Mouse (Mus musculus): ENCODE measurements around the gene Fosb. TPM values are rescaled to one million over a fixed set of nuclear protein-coding genes. Genes with fewer than 3 reads are reported as not detected.

Gene Fosb
- polyA plus RNA-seq, 1 experiment from 2014 or later = 0.20 TPM

DNA sequence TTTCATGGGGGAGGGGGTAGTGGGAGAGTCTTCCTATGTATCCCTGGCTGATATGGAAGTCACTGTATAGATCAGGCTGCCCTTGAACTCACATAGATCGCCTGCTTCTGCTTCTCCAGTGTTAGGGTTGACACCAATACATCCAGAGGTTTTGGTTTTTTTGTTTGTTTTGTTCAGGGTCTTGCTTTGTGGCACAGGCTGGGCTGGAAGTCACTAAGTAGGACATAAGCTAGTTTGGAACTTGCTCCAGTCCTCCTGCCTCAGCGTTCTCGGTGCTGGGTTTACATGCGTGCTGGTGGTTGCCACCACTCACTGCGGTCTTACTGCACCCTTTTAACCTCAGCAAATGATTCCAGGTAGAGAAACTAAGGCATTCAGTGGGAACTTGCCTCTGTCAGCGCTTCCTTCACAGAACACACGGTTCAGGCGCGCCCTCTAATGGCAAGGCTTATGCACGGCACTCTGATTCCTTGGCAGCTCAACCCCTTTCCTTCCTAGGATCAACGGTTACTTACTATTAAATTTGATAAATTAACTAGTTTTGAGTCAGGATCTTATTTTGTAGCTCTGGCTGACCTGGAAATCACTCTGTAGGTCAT, 33.5 kb upstream of the Fosb start:
- Histone ChIP-seq H3K27me3 (0 out of 2 replicates have a peak, but pooled peaks cover 2% of the 10 kb centered on the region), H3K9me3 (replicated peaks) (no peaks in the 10 kb centered on the region), H3K4me1 (replicated peaks) (peaks cover 55% of the 10 kb centered on the region), H3K9ac (0 out of 2 replicates have a peak overlapping the region, but pooled peaks have one; percentile 16), H3K4me2 (peak overlapping the region; percentile 86), H3K4me3 (0 out of 2 replicates have a peak overlapping the region, but pooled peaks have one; percentile 8), H3K27ac (peak overlapping the region; percentile 40; the same call in 1 of the 2 replicates), H3K36me3 (peaks cover 4% of the 10 kb centered on the region)
- ATAC-seq (replicated peaks; ENCODE audit: insufficient number of reproducible peaks, insufficient read depth, low FRiP score, low read depth) = no peak
- under 1% methylated on average over 11 of the region's 11 CpGs for WGBS

DNA sequence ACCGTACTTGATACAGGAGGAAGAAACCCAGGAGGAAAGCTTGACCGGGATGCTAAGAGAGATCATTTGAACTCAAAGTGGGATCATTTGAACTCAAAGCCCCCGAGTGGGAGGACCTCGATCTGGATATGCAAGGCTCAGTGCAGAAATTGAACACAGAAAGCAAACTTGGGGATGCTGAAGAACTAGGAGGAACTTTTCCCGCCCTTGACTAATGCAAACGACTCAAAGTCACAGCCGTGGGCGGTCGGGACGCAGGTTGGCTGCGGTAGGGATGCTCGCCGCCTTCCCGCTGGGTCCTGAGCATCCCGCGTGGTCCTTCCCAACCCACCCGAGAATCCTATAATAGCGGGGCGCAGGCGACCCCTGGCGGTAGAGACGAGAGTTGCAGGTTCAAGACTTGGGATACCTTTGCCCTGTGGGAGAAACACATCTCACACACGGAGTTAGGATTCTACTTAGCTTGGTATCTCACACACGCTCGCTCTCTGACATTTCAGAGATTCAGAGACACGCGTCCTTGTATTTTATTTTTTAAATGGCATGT, 32.7 kb upstream of the Fosb start:
- peak; percentile 17; the same call in 1 of the 2 replicates for ATAC-seq (replicated peaks; ENCODE audit: insufficient number of reproducible peaks, insufficient read depth, low FRiP score, low read depth)
- Histone ChIP-seq H3K36me3 (peaks cover 4% of the 10 kb centered on the region; the same call in 1 of the 2 replicates), H3K4me2 (peak overlapping the region; percentile 86), H3K4me3 (peak overlapping the region; percentile 53), H3K9me3 (replicated peaks) (no peaks in the 10 kb centered on the region), H3K9ac (peak overlapping the region; percentile 66), H3K4me1 (replicated peaks) (peaks cover 62% of the 10 kb centered on the region), H3K27ac (peak overlapping the region; percentile 97), H3K27me3 (0 out of 2 replicates have a peak, but pooled peaks cover 2% of the 10 kb centered on the region)
- WGBS = under 1% methylated on average over 27 of the region's 27 CpGs

DNA sequence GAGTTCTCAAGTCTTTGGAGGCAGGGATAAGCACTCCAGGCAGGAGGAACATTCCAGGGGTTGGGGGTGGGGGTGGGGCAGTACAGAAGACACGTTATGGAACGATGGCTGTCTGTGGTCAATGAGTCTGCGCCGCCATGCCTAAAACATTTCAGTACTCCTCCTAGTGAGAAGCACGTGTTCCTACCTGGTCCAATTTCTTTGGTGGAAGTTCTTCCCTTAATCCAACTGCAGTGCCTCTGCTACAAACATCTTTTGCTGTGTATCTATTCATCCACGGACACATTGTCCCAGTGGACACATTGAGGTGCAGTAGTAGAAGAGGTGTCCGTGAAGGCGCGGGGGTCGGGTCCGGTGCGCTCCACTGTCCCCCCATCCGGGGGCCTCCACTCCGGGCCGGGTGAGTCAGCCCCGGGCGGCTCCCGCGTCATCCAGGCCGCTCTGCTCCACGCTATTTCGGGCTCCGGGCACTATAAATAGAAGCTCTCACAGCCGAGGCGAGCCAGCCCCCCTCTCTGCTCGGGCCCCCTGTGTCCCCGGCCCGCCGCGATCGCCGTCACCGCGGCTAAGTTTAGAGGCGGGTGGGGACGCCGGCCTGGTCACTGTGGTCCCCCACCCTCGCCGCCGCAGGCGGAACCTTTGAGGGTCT, 32.0 kb upstream of the Fosb start:
- H3K4me1 ChIP-seq (replicated peaks) = peaks cover 68% of the 10 kb centered on the region
- peak overlapping the region; percentile 97 for H3K27ac ChIP-seq
- H3K9ac ChIP-seq = peak overlapping the region; percentile 66
- H3K4me3 ChIP-seq = peak overlapping the region; percentile 53
- no peaks in the 10 kb centered on the region for H3K9me3 ChIP-seq (replicated peaks)
- H3K36me3 ChIP-seq = peaks cover 1% of the 10 kb centered on the region; the same call in 1 of the 2 replicates
- peak; percentile 83 for ATAC-seq (replicated peaks; ENCODE audit: insufficient number of reproducible peaks, insufficient read depth, low FRiP score, low read depth)
- WGBS = under 1% methylated on average over 41 of the region's 41 CpGs
- 0 out of 2 replicates have a peak, but pooled peaks cover 2% of the 10 kb centered on the region for H3K27me3 ChIP-seq
- peak overlapping the region; percentile 86 for H3K4me2 ChIP-seq

GRCm38 (mm10) chr7:19341250-19341649, 31.4 kb upstream of the Fosb start:
- no peaks in the 10 kb centered on the region for H3K9me3 ChIP-seq (replicated peaks)
- H3K27ac ChIP-seq = peak overlapping the region; percentile 97
- H3K4me3 ChIP-seq = peak overlapping the region; percentile 53
- no peaks in the 10 kb centered on the region for H3K36me3 ChIP-seq
- 18% methylated on average over 10 of the region's 10 CpGs for WGBS
- peak overlapping the region; percentile 66 for H3K9ac ChIP-seq
- H3K27me3 ChIP-seq = 0 out of 2 replicates have a peak, but pooled peaks cover 2% of the 10 kb centered on the region
- ATAC-seq (replicated peaks; ENCODE audit: insufficient number of reproducible peaks, insufficient read depth, low FRiP score, low read depth) = no peak
- peak overlapping the region; percentile 86 for H3K4me2 ChIP-seq
- peaks cover 72% of the 10 kb centered on the region for H3K4me1 ChIP-seq (replicated peaks)

DNA sequence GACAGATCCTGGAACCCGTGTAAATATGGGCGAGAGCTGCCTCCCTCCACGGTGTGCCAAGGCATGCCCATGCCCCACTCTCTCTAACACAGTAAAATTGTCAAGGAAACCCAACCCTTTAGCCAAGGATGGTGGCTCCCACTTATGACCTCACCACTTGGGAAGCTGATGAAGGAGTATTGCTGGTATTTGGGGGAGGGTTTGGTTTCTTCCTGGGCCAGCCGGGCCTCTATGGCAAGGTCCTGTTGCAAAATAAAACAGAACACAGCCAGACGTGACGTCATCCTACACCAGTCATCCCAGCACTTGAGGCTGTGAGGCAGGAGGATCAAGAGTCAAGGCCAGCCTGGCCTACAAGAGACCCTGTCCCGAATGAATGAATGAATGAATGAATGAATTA, 28.7 kb upstream of the Fosb start:
- WGBS = 51% methylated on average over 7 of the region's 7 CpGs
- Histone ChIP-seq H3K9me3 (replicated peaks) (no peaks in the 10 kb centered on the region), H3K4me3 (no peak overlapping the region), H3K27ac (peak overlapping the region; percentile 17; the same call in 1 of the 2 replicates), H3K9ac (no peak overlapping the region), H3K27me3 (0 out of 2 replicates have a peak, but pooled peaks cover 2% of the 10 kb centered on the region), H3K4me2 (no peak overlapping the region), H3K4me1 (replicated peaks) (peaks cover 65% of the 10 kb centered on the region), H3K36me3 (no peaks in the 10 kb centered on the region)
- no peak for ATAC-seq (replicated peaks; ENCODE audit: insufficient number of reproducible peaks, insufficient read depth, low FRiP score, low read depth)

- H3K9ac ChIP-seq = no peak overlapping the region
- no peaks in the 10 kb centered on the region for H3K9me3 ChIP-seq (replicated peaks)
- H3K4me1 ChIP-seq (replicated peaks) = peaks cover 60% of the 10 kb centered on the region
- peak overlapping the region; percentile 17; the same call in 1 of the 2 replicates for H3K27ac ChIP-seq
- no peaks in the 10 kb centered on the region for H3K36me3 ChIP-seq
- ATAC-seq (replicated peaks; ENCODE audit: insufficient number of reproducible peaks, insufficient read depth, low FRiP score, low read depth) = no peak
- H3K4me2 ChIP-seq = no peak overlapping the region
- no peak overlapping the region for H3K4me3 ChIP-seq
- 0 out of 2 replicates have a peak, but pooled peaks cover 2% of the 10 kb centered on the region for H3K27me3 ChIP-seq
- WGBS = 51% methylated on average over 2 of the region's 2 CpGs
These were observed 28.2 kb upstream of the Fosb start for GRCm38 (mm10) chr7:19338060-19338459.

- peak overlapping the region; percentile 6 for H3K27ac ChIP-seq
- H3K4me3 ChIP-seq = no peak overlapping the region
- peaks cover 55% of the 10 kb centered on the region for H3K4me1 ChIP-seq (replicated peaks)
- no peak overlapping the region for H3K9ac ChIP-seq
- WGBS = 60% methylated on average over 10 of the region's 10 CpGs
- no peaks in the 10 kb centered on the region for H3K9me3 ChIP-seq (replicated peaks)
- H3K4me2 ChIP-seq = no peak overlapping the region
- H3K27me3 ChIP-seq = 0 out of 2 replicates have a peak, but pooled peaks cover 2% of the 10 kb centered on the region
- ATAC-seq (replicated peaks; ENCODE audit: insufficient number of reproducible peaks, insufficient read depth, low FRiP score, low read depth) = no peak
- no peaks in the 10 kb centered on the region for H3K36me3 ChIP-seq
These were observed 27.3 kb upstream of the Fosb start for GRCm38 (mm10) chr7:19337122-19337521.

DNA sequence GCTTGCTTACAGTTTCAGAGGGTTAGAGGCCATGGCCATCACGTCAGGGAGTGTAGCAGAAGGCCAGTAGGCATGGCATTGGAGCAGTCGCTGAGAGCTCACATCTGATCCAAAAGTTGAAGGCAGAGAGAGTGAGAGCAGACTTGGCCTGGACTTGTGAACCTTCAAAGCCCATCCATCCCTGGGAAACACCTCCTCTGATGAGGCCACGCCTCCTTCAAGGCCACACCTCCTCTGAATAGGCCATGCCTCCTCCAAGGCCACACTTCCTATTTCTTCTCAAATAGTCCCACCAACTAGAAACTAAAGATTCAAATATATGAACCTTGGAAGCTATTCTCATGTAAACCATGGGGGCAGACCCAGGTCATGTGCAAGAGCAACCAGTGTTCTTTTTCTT, 25.7 kb upstream of the Fosb start:
- Histone ChIP-seq H3K4me1 (replicated peaks) (peaks cover 43% of the 10 kb centered on the region), H3K27me3 (no peaks in the 10 kb centered on the region), H3K9ac (no peak overlapping the region), H3K36me3 (no peaks in the 10 kb centered on the region), H3K4me2 (no peak overlapping the region), H3K27ac (no peak overlapping the region), H3K4me3 (no peak overlapping the region), H3K9me3 (replicated peaks) (no peaks in the 10 kb centered on the region)
- WGBS = 53% methylated on average over 3 of the region's 3 CpGs
- no peak for ATAC-seq (replicated peaks; ENCODE audit: insufficient number of reproducible peaks, insufficient read depth, low FRiP score, low read depth)

- Histone ChIP-seq H3K27me3 (no peaks in the 10 kb centered on the region), H3K27ac (peak overlapping the region; percentile 91), H3K36me3 (no peaks in the 10 kb centered on the region), H3K4me3 (peak overlapping the region; percentile 71), H3K4me2 (peak overlapping the region; percentile 83), H3K9ac (peak overlapping the region; percentile 78), H3K4me1 (replicated peaks) (peaks cover 34% of the 10 kb centered on the region), H3K9me3 (replicated peaks) (no peaks in the 10 kb centered on the region)
- under 1% methylated on average over 52 of the region's 52 CpGs for WGBS
- ATAC-seq (replicated peaks; ENCODE audit: insufficient number of reproducible peaks, insufficient read depth, low FRiP score, low read depth) = peak; percentile 85
These were observed 23.0 kb upstream of the Fosb start for GRCm38 (mm10) chr7:19332709-19333352.

GRCm38 (mm10) chr7:19331910-19332309, 22.1 kb upstream of the Fosb start:
- no peaks in the 10 kb centered on the region for H3K9me3 ChIP-seq (replicated peaks)
- WGBS = 68% methylated on average over 2 of the region's 2 CpGs
- H3K4me2 ChIP-seq = peak overlapping the region; percentile 83
- H3K9ac ChIP-seq = no peak overlapping the region
- ATAC-seq (replicated peaks; ENCODE audit: insufficient number of reproducible peaks, insufficient read depth, low FRiP score, low read depth) = no peak
- H3K27ac ChIP-seq = peak overlapping the region; percentile 91; the same call in 1 of the 2 replicates
- 0 out of 2 replicates have a peak overlapping the region, but pooled peaks have one; percentile 71 for H3K4me3 ChIP-seq
- no peaks in the 10 kb centered on the region for H3K27me3 ChIP-seq
- no peaks in the 10 kb centered on the region for H3K36me3 ChIP-seq
- H3K4me1 ChIP-seq (replicated peaks) = peaks cover 34% of the 10 kb centered on the region

GRCm38 (mm10) chr7:19328425-19328824, 18.6 kb upstream of the Fosb start:
- H3K36me3 ChIP-seq = no peaks in the 10 kb centered on the region
- no peak overlapping the region for H3K4me3 ChIP-seq
- peaks cover 28% of the 10 kb centered on the region for H3K4me1 ChIP-seq (replicated peaks)
- H3K9ac ChIP-seq = no peak overlapping the region
- no peak overlapping the region for H3K4me2 ChIP-seq
- no peak for ATAC-seq (replicated peaks; ENCODE audit: insufficient number of reproducible peaks, insufficient read depth, low FRiP score, low read depth)
- no peaks in the 10 kb centered on the region for H3K9me3 ChIP-seq (replicated peaks)
- H3K27me3 ChIP-seq = no peaks in the 10 kb centered on the region
- H3K27ac ChIP-seq = no peak overlapping the region

Data from heart, embryonic 15.5 days (tissue).